In genomic region chr6:6666762-6667161, GRCm38 (mm10) we compare ENCODE assay signal across 22 mouse cellular contexts.
DNase-seq lines count a peak whose midpoint lies in the region; ATAC-seq lines count a peak whose summit lies in the region.
"Had no signal": no experiment of that assay in that cellular context is flagged by ENCODE, and none has a peak within 500 bp of the region (broad histone marks: within the 10 kb centered on the region; RNA-seq: fewer than 3 reads in every experiment).

No protein-coding gene starts in this region.

- H3K27me3 ChIP-seq in heart, embryonic 10.5 days (ENCODE audit: insufficient read depth, poor library complexity, severe bottlenecking), result no peaks in the 10 kb centered on the region
- H3K27me3 ChIP-seq: CH12.LX had no signal

- no peaks in the 10 kb centered on the region for H3K36me3 ChIP-seq in heart, embryonic 10.5 days
- H3K36me3 ChIP-seq: G1E had no signal

- 89% methylated on average over 5 of the region's 5 CpGs for WGBS in heart, embryonic 10.5 days

- intact Hi-C loops in heart, postnatal 25 days (cut with DNase I), result no loop called here

- no peaks in the 10 kb centered on the region for H3K9me3 ChIP-seq in heart, embryonic 10.5 days
- H3K9me3 ChIP-seq: G1E had no signal

- no peak for DNase-seq in frontal cortex, postnatal 10 days (ENCODE audit: low spot score in 2 of 2)
- DNase-seq in brain, adult 2 months (ENCODE audit: low read depth, low spot score), result peak; percentile 46
- peak; percentile 51 for DNase-seq in telencephalon, adult 2 months (ENCODE audit: low read depth, low spot score)
- no peak for DNase-seq in heart, embryonic 10.5 days (ENCODE audit: low spot score)
- no peak for DNase-seq in heart, postnatal 25 days (ENCODE audit: low spot score)
- DNase-seq: adrenal gland, adult 2 months; adrenal gland, adult 8-10 months; adrenal gland, postnatal 10 days; adrenal gland, postnatal 14 days; adrenal gland, postnatal 25 days; adrenal gland, postnatal 36 days; B cell, adult 2 months; cerebellum, adult 11 months; cerebellum, adult 11-12 months; cerebellum, adult 18-20 months; cerebellum, adult 2 months had no signal

- peak; percentile 95 for ATAC-seq in frontal cortex, adult (ENCODE audit: low TSS enrichment)
- ATAC-seq: activated CD4-positive, CD25-positive, alpha-beta regulatory T cell, adult 4 months; CD4-positive, CD25-positive, alpha-beta regulatory T cell, adult 4 months; Patski had no signal

- no peaks in the 10 kb centered on the region for H3K4me1 ChIP-seq in heart, embryonic 10.5 days

- H3K4me3 ChIP-seq in heart, embryonic 10.5 days, result no peak overlapping the region

- H3K27ac ChIP-seq in heart, embryonic 10.5 days, result no peak overlapping the region

Comparison
In these comparisons a context has a peak if more than half of its experiments do, and no peak if none do; other contexts are left out.
1. DNase-seq: peak in brain, adult 2 months (single experiment) and telencephalon, adult 2 months (single experiment); none in frontal cortex, postnatal 10 days (0 of 2), heart, embryonic 10.5 days (single experiment) and heart, postnatal 25 days (single experiment).